Mouse (Mus musculus): ENCODE data around the gene Dynlt1f.
"Not testable (repeated sequence)": the region's sequence is repeated elsewhere in the genome, so short reads cannot be mapped to it uniquely, and the experiment has no call there.

The Dynlt1f gene

GRCm38 (mm10) chr17:6661093-6661816 lies 5.6 kb upstream of the Dynlt1f start:
- peak; percentile 35 for DNase-seq (ENCODE audit: low read depth)

GRCm38 (mm10) chr17:6660589-6660988 lies 4.9 kb upstream of the Dynlt1f start:
- not testable (repeated sequence) for DNase-seq (ENCODE audit: low read depth)

GRCm38 (mm10) chr17:6658801-6659200 lies 3.1 kb upstream of the Dynlt1f start, which contains the start of gene Sytl3:
TSS of gene Sytl3 (plus strand) at chr17:6659093.
- not testable (repeated sequence) for DNase-seq (ENCODE audit: low read depth)

GRCm38 (mm10) chr17:6656471-6656870 lies 771 bp upstream of the Dynlt1f start:
- DNase-seq (ENCODE audit: low read depth): not testable (repeated sequence)

- peak; percentile 75 for DNase-seq (ENCODE audit: low read depth)
Measured at GRCm38 (mm10) chr17:6655087-6655511, 601 bp downstream of the Dynlt1f start.

- DNase-seq (ENCODE audit: low read depth): not testable (repeated sequence)
Measured at GRCm38 (mm10) chr17:6653341-6653946, 2.3 kb downstream of the Dynlt1f start.

- DNase-seq (ENCODE audit: low read depth): not testable (repeated sequence)
Measured at GRCm38 (mm10) chr17:6650904-6651565, 4.7 kb downstream of the Dynlt1f start.

GRCm38 (mm10) chr17:6647452-6647851 lies 8.2 kb downstream of the Dynlt1f start:
- not testable (repeated sequence) for DNase-seq (ENCODE audit: low read depth)

- DNase-seq (ENCODE audit: low read depth): not testable (repeated sequence)
Measured at GRCm38 (mm10) chr17:6646841-6647240, 8.9 kb downstream of the Dynlt1f start.

GRCm38 (mm10) chr17:6645668-6646067 lies 10.0 kb downstream of the Dynlt1f start:
- not testable (repeated sequence) for DNase-seq (ENCODE audit: low read depth)

GRCm38 (mm10) chr17:6644673-6645072 lies 11.0 kb downstream of the Dynlt1f start:
- not testable (repeated sequence) for DNase-seq (ENCODE audit: low read depth)

- DNase-seq (ENCODE audit: low read depth): not testable (repeated sequence)
Measured at GRCm38 (mm10) chr17:6644210-6644609, 11.5 kb downstream of the Dynlt1f start.

- DNase-seq (ENCODE audit: low read depth): not testable (repeated sequence)
Measured at GRCm38 (mm10) chr17:6640771-6641429, 14.8 kb downstream of the Dynlt1f start.

GRCm38 (mm10) chr17:6640044-6640637 lies 15.6 kb downstream of the Dynlt1f start:
- not testable (repeated sequence) for DNase-seq (ENCODE audit: low read depth)

- not testable (repeated sequence) for DNase-seq (ENCODE audit: low read depth)
Measured at GRCm38 (mm10) chr17:6639486-6639885, 16.2 kb downstream of the Dynlt1f start.

GRCm38 (mm10) chr17:6638444-6638843 lies 17.3 kb downstream of the Dynlt1f start:
- not testable (repeated sequence) for DNase-seq (ENCODE audit: low read depth)

- not testable (repeated sequence) for DNase-seq (ENCODE audit: low read depth)
Measured at GRCm38 (mm10) chr17:6637434-6637833, 18.3 kb downstream of the Dynlt1f start.

GRCm38 (mm10) chr17:6636861-6637260 lies 18.8 kb downstream of the Dynlt1f start:
- no peak for DNase-seq (ENCODE audit: low read depth)

- DNase-seq (ENCODE audit: low read depth): not testable (repeated sequence)
Measured at GRCm38 (mm10) chr17:6635781-6636180, 19.9 kb downstream of the Dynlt1f start.

- DNase-seq (ENCODE audit: low read depth): not testable (repeated sequence)
Measured at GRCm38 (mm10) chr17:6632850-6633249, 22.9 kb downstream of the Dynlt1f start.

- not testable (repeated sequence) for DNase-seq (ENCODE audit: low read depth)
Measured at GRCm38 (mm10) chr17:6630398-6630797, 25.3 kb downstream of the Dynlt1f start.

All from naive thymus-derived CD4-positive, alpha-beta T cell, adult 2 months (primary cell).